Mouse (Mus musculus) erythroblast, embryonic 14.5 days (primary cell): ENCODE results near the gene Ccdc83.

ENCODE experiments used
- GATA1 ChIP-seq: IDR thresholded peaks from 2 replicates; pipeline ENCODE4 v1.6.1; 2012; ENCODE audit warnings: low read length, inconsistent platforms, mixed read lengths
- TAL1 ChIP-seq: IDR thresholded peaks from 3 replicates; pipeline ENCODE4 v1.6.1; 2012; ENCODE audit warnings: low read length, inconsistent platforms, mixed read lengths

DNA sequence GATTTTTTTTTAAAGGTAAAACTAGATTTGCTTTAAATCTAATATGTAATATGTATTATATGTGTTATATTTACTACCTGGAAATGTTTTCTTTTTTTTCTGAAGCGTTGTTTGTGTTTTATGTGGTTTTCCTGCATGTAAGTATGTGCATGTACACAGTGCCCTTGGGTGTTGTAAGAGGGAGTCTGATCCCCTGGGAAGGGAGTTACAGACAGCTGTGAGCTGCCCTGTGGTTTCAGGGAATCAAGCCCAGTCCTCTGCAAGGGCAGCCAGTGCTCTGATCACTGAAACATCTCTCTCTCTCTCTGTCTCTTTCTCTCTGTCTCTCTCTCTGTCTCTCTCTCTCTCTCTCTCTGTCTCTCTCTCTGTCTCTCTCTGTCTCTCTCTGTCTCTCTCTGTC is 17.2 kb upstream of the Ccdc83 start:
- no peak for TF ChIP-seq TAL1
- no peak for TF ChIP-seq GATA1
